Mouse (Mus musculus) right cerebral cortex, postnatal 14 days (tissue): ENCODE results near the gene S100a13.

Experiments
- DNase-seq: peaks from one replicate; pipeline ENCODE4 v3.0.0; 2022

Gene S100a13

DNA sequence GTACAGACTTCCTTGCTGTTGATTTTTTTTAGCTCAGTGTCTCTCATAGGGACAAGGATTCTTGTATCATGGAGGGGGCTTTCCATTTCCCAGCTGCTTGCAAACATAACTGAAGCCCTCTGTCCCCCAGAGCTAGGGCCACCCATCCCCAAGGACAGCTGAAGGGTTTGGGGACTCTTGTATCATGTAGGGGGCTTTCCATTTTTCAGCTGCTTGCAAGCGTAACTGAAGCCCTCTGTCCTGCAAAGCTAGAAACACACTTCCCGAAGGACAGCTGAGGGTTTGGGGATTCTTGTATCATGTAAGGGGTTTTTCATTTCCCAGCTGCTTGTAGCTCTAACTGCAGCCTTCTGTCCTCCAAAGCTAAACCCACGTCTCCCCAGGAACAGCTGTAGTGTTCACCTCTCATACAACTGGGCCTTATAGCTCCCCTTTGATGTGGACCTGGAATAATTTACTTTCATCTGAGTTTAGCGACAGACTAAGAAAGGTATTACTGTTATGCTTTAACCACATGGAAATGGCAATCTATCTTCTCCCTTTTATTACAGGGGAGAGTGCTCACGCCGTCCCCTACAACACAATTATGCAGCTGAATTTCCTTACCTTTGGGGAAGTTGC is 45.9 kb downstream of the S100a13 start, which contains the start of gene S100a3:
Gene S100a3, plus strand, starts transcription at position 571 of the 621 bp plus-strand sequence.
- no peak for DNase-seq
